Mouse (Mus musculus) cerebral cortex, adult 2 months (tissue): Measurements from ENCODE around the gene Ubap1l.

Experiments
- WGBS: fragments of 180-500 bp; shearing (Covaris S2); methylation state at CpG from one replicate; pipeline ENCODE4 v1.1.7; 2018; 5-methylcytosine and 5-hydroxymethylcytosine counted together

Gene Ubap1l

GRCm38 (mm10) chr9:65374468-65375162, 13.8 kb downstream of the Ubap1l start:
- 90% methylated on average over 5 of the region's 5 CpGs for WGBS

GRCm38 (mm10) chr9:65375163-65375934, 14.5 kb downstream of the Ubap1l start:
- 40% methylated on average over 9 of the region's 9 CpGs for WGBS

GRCm38 (mm10) chr9:65381017-65381590, 20.3 kb downstream of the Ubap1l start:
- 87% methylated on average over 4 of the region's 4 CpGs for WGBS

- WGBS: 70% methylated on average over 6 of the region's 6 CpGs
These were observed 21.4 kb downstream of the Ubap1l start for GRCm38 (mm10) chr9:65382031-65382750.

GRCm38 (mm10) chr9:65382751-65383097, 21.9 kb downstream of the Ubap1l start:
- WGBS: 69% methylated on average over 3 of the region's 3 CpGs

- 61% methylated on average over 3 of the region's 3 CpGs for WGBS
These were observed 23.4 kb downstream of the Ubap1l start for GRCm38 (mm10) chr9:65384276-65384675.

- WGBS: 59% methylated on average over 8 of the region's 8 CpGs
These were observed 25.7 kb downstream of the Ubap1l start for GRCm38 (mm10) chr9:65386373-65387140.

- 17% methylated on average over 96 of the region's 96 CpGs for WGBS
These were observed 30.1 kb downstream of the Ubap1l start for GRCm38 (mm10) chr9:65390752-65391612.

- 43% methylated on average over 8 of the region's 8 CpGs for WGBS
These were observed 30.7 kb downstream of the Ubap1l start, which contains the start of gene Kbtbd13 for GRCm38 (mm10) chr9:65391613-65391964. Kbtbd13 (minus strand) TSS chr9:65391652.

GRCm38 (mm10) chr9:65392638-65393364, 32.0 kb downstream of the Ubap1l start:
- WGBS: 38% methylated on average over 6 of the region's 6 CpGs

- 62% methylated on average over 2 of the region's 2 CpGs for WGBS
These were observed 32.8 kb downstream of the Ubap1l start for GRCm38 (mm10) chr9:65393606-65394005.

GRCm38 (mm10) chr9:65394360-65394759, 33.5 kb downstream of the Ubap1l start:
- 74% methylated on average over 2 of the region's 2 CpGs for WGBS

GRCm38 (mm10) chr9:65398279-65398678, 37.4 kb downstream of the Ubap1l start, which contains the start of gene Rasl12:
Rasl12 (plus strand) TSS chr9:65398506.
- 3% methylated on average over 24 of the region's 24 CpGs for WGBS

GRCm38 (mm10) chr9:65399934-65400333, 39.1 kb downstream of the Ubap1l start:
- 93% methylated on average over 6 of the region's 6 CpGs for WGBS

GRCm38 (mm10) chr9:65404331-65405183, 43.7 kb downstream of the Ubap1l start:
- 42% methylated on average over 15 of the region's 15 CpGs for WGBS

GRCm38 (mm10) chr9:65405184-65405449, 44.3 kb downstream of the Ubap1l start:
- WGBS: 72% methylated on average over 2 of the region's 2 CpGs

- WGBS: 90% methylated on average over 5 of the region's 5 CpGs
These were observed 46.5 kb downstream of the Ubap1l start for GRCm38 (mm10) chr9:65407327-65407726.

- WGBS: 64% methylated on average over 3 of the region's 3 CpGs
These were observed 47.0 kb downstream of the Ubap1l start for GRCm38 (mm10) chr9:65407861-65408260.

GRCm38 (mm10) chr9:65408871-65409295, 48.0 kb downstream of the Ubap1l start:
- 70% methylated on average over 5 of the region's 5 CpGs for whole genome bisulfite sequencing
